Mouse (Mus musculus) kidney, embryonic 15.5 days (tissue): ENCODE results near the gene Col5a1. TPM values are rescaled to one million over a fixed set of nuclear protein-coding genes. Genes with fewer than 3 reads are reported as not detected.

Experiments
- ATAC-seq: fragments of 200-750 bp; cut with Nextera tagmentation; replicated peaks from 2 replicates; pipeline ENCODE4 v1.8.0; 2017; ENCODE audit warnings: moderate TSS enrichment; ENCODE audit not compliant: low FRiP score
- H3K27ac ChIP-seq: fragments of 300-500 bp; sonication (generic); 2 replicates; pipeline ENCODE4 v1.5.1; 2015; ENCODE audit warnings: mild to moderate bottlenecking, inconsistent platforms
- H3K27me3 ChIP-seq: fragments of 300-500 bp; sonication (generic); 2 replicates; pipeline ENCODE4 v1.6.1; 2015; ENCODE audit warnings: inconsistent platforms
- H3K36me3 ChIP-seq: fragments of 300-500 bp; sonication (generic); 2 replicates; pipeline ENCODE4 v1.6.1; 2015; ENCODE audit warnings: inconsistent platforms
- H3K4me1 ChIP-seq: fragments of 300-500 bp; sonication (generic); 2 replicates; pipeline ENCODE4 v1.6.1; 2015; ENCODE audit warnings: inconsistent platforms
- H3K4me2 ChIP-seq: fragments of 300-500 bp; sonication (generic); 2 replicates; pipeline ENCODE4 v1.6.1; 2015; ENCODE audit warnings: moderate library complexity, mild to moderate bottlenecking, inconsistent platforms
- H3K4me3 ChIP-seq: fragments of 300-500 bp; sonication (generic); replicated peaks from 2 replicates; pipeline ENCODE4 v1.5.1; 2015; ENCODE audit warnings: mild to moderate bottlenecking, inconsistent platforms
- H3K9ac ChIP-seq: fragments of 300-500 bp; sonication (generic); 2 replicates; pipeline ENCODE4 v1.6.1; 2015; ENCODE audit warnings: mild to moderate bottlenecking, inconsistent platforms
- H3K9me3 ChIP-seq: fragments of 300-500 bp; sonication (generic); replicated peaks from 2 replicates; pipeline ENCODE4 v1.6.1; 2016; ENCODE audit warnings: inconsistent platforms
- WGBS: fragments of 180-500 bp; shearing (Covaris S2); methylation state at CpG from one replicate; pipeline ENCODE4 v1.1.7; 2015; ENCODE audit warnings: mixed read lengths; 5-methylcytosine and 5-hydroxymethylcytosine counted together
- polyA plus RNA-seq: library from polyadenylated mRNA; unstranded; fragments of >200 nt; fragmentation: Nextera tagmentation; extraction: Ambion mirVana; gene quantifications from 2 replicates; pipeline ENCODE4 v1.2.1, GENCODE M21; 2015

The Col5a1 gene
- polyA plus RNA-seq, 1 experiment from 2014 or later, result 62.1 TPM

DNA sequence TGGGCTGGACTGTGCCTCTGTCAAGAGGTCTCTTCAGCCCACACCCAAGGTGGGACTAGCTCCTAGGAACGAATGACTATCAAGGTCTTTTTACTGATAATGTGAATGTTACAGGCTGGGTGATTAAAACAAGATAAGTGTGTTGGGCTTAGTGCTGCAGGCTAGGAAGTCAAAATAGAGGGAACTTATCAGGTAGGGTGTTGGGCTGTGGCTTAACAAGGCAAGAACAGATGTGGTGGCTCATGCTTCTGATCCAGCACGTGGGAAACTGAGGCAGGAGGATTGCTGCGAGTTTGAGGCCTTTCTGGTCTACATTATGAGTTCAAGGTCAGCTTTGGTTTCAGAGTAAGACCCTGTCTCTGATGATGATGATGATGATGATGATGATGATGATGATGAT lies 128.6 kb downstream of the Col5a1 start:
- Histone ChIP-seq H3K9me3 (no peaks in the 10 kb centered on the region), H3K27me3 (no peaks in the 10 kb centered on the region), H3K9ac (no peak overlapping the region), H3K4me1 (no peaks in the 10 kb centered on the region), H3K4me3 (no peak overlapping the region), H3K4me2 (no peak overlapping the region), H3K27ac (no peak overlapping the region), H3K36me3 (peaks cover 62% of the 10 kb centered on the region)
- WGBS, result 94% methylated on average over 3 of the region's 3 CpGs
- no peak for ATAC-seq

- Histone ChIP-seq H3K4me1 (0 out of 2 replicates have a peak, but pooled peaks cover 3% of the 10 kb centered on the region), H3K9me3 (no peaks in the 10 kb centered on the region), H3K4me3 (no peak overlapping the region), H3K9ac (no peak overlapping the region), H3K27ac (no peak overlapping the region), H3K27me3 (no peaks in the 10 kb centered on the region), H3K4me2 (no peak overlapping the region), H3K36me3 (peaks cover 56% of the 10 kb centered on the region)
- WGBS, result 79% methylated on average over 6 of the region's 6 CpGs
- ATAC-seq, result no peak
Observed at GRCm38 (mm10) chr2:28024416-28024815, 138.2 kb downstream of the Col5a1 start.

GRCm38 (mm10) chr2:28025776-28026175 lies 139.6 kb downstream of the Col5a1 start:
- WGBS, result 70% methylated on average over 4 of the region's 4 CpGs
- H3K36me3 ChIP-seq, result peaks cover 61% of the 10 kb centered on the region
- ATAC-seq, result no peak

DNA sequence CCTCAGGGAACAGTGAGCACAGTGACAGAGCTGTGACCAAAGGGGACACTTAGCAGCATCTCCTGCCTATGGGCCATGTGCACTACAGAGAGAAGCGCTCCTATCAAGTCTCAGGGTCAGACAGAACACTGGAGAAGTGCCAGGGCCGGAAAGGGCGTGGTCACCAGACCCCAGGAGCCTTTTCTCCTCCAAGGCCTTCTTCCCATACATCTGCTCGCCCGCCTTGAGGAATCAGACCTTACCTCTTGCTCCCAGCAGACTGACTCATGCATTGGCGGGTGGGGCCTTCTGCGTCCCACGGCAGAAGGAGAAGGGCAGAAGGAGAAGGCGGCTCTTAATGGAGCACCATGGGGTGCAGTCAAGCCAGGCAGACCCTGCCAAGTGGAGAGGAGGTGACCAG lies 145.6 kb downstream of the Col5a1 start:
- 0 out of 2 replicates have a peak, but pooled peaks cover under 1% of the 10 kb centered on the region for H3K4me1 ChIP-seq
- H3K36me3 ChIP-seq, result peaks cover 53% of the 10 kb centered on the region
- 67% methylated on average over 9 of the region's 9 CpGs for WGBS
- no peak overlapping the region for H3K4me2 ChIP-seq
- ATAC-seq, result no peak
- H3K9ac ChIP-seq, result no peak overlapping the region
- no peaks in the 10 kb centered on the region for H3K9me3 ChIP-seq
- no peak overlapping the region for H3K27ac ChIP-seq
- no peaks in the 10 kb centered on the region for H3K27me3 ChIP-seq
- H3K4me3 ChIP-seq, result no peak overlapping the region

More at GRCm38 (mm10) chr2:28025776-28026175, 139.6 kb downstream of the Col5a1 start:
- H3K4me3 ChIP-seq, result no peak overlapping the region
- 0 out of 2 replicates have a peak, but pooled peaks cover 3% of the 10 kb centered on the region for H3K4me1 ChIP-seq
- no peak overlapping the region for H3K9ac ChIP-seq
- H3K9me3 ChIP-seq, result no peaks in the 10 kb centered on the region
- H3K4me2 ChIP-seq, result no peak overlapping the region
- H3K27ac ChIP-seq, result no peak overlapping the region
- H3K27me3 ChIP-seq, result no peaks in the 10 kb centered on the region

- Histone ChIP-seq H3K4me3 (no peak overlapping the region), H3K27ac (no peak overlapping the region), H3K4me2 (no peak overlapping the region), H3K27me3 (no peaks in the 10 kb centered on the region), H3K4me1 (0 out of 2 replicates have a peak, but pooled peaks cover 5% of the 10 kb centered on the region), H3K36me3 (peaks cover 52% of the 10 kb centered on the region), H3K9me3 (no peaks in the 10 kb centered on the region), H3K9ac (no peak overlapping the region)
- WGBS, result 83% methylated on average over 11 of the region's 11 CpGs
- ATAC-seq, result no peak
Observed at GRCm38 (mm10) chr2:28032469-28032868, 146.2 kb downstream of the Col5a1 start.

DNA sequence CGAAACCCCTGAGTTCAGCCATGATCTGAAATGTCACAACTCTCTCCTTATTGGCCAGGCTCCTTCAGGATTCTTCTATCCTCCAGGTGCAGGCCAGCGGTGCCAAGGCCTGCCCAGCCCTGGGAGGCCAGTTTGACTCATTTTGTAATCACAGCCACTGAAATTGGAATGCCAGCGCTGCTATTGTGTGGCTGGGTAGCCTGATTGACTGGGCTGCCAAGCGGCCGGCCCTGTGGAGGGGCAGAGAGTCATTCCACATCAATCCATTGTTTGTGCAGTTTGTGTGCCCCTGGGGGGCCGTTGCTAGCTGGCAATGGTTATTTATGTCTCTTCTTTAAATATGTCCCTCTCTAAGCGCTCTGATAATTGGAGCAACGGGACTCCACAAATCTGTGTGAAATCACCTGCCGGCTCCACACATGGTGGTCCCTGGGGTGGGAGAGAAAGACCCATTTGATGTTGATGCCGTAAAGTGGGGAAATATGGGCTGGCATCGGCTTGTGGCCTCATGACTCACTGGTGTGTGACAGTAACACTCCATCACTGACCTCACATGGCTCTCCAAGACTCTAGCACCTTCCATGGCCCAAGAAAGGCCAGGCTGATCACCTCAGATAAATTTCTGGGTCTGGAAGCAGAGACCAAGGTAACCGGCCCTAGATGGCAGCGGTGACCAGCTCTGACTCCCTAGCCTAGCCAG lies 147.9 kb downstream of the Col5a1 start:
- H3K4me2 ChIP-seq, result no peak overlapping the region
- peaks cover 12% of the 10 kb centered on the region; the same call in 1 of the 2 replicates for H3K4me1 ChIP-seq
- H3K9ac ChIP-seq, result no peak overlapping the region
- H3K4me3 ChIP-seq, result no peak overlapping the region
- no peaks in the 10 kb centered on the region for H3K9me3 ChIP-seq
- no peak for ATAC-seq
- 71% methylated on average over 13 of the region's 13 CpGs for WGBS
- no peak overlapping the region for H3K27ac ChIP-seq
- H3K36me3 ChIP-seq, result peaks cover 46% of the 10 kb centered on the region
- H3K27me3 ChIP-seq, result no peaks in the 10 kb centered on the region

- no peaks in the 10 kb centered on the region for H3K9me3 ChIP-seq
- H3K27ac ChIP-seq, result no peak overlapping the region
- H3K27me3 ChIP-seq, result no peaks in the 10 kb centered on the region
- H3K4me2 ChIP-seq, result no peak overlapping the region
- no peak overlapping the region for H3K9ac ChIP-seq
- ATAC-seq, result no peak
- H3K36me3 ChIP-seq, result peaks cover 21% of the 10 kb centered on the region
- 89% methylated on average over 13 of the region's 13 CpGs for WGBS
- peaks cover 12% of the 10 kb centered on the region; the same call in 1 of the 2 replicates for H3K4me1 ChIP-seq
- no peak overlapping the region for H3K4me3 ChIP-seq
Observed at GRCm38 (mm10) chr2:28036788-28037187, 150.6 kb downstream of the Col5a1 start.

DNA sequence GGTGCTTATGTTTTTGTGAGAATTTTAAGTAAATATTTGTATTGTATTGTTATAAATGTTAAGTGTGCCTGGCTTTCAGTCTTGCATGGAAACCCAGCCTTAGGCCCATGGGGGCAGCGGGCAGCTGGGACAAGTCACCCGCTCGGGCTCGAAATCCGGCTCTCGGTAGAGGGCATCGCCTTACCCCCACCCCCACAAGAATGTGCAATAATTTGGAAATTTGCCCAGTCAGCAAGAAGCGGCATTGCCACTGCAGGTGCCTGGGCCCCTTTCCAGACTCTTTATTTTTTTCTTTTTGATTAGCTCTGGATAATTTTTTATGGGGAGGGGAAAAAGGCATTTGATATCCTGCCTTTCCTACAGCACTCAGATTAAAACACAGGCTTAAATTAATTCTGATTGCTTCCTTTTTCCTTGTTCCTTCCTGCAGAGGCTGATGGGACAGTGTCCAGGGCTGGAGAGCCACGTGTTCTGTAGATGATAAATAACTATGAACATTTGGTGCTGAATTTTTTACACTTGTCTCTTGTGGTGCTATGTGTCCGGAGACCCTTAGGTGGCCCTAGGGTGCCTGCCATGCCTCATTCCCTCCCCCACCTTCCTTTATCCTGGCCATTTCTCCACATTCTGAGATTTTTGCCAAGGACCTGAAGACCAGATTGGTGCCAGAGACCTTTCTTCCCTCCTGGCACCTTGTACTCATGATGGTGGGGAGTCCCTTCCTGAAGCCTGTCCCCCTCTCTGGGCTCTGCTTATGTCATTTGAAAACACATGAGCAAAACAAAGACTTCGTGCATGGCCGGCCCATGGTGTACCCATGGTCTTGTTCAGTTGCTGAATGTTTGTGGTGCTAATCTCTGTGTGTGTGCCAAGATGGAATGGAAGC lies 151.5 kb downstream of the Col5a1 start:
- H3K4me2 ChIP-seq, result no peak overlapping the region
- H3K27ac ChIP-seq, result peak overlapping the region; percentile 41; the same call in 1 of the 2 replicates
- H3K4me3 ChIP-seq, result no peak overlapping the region
- H3K36me3 ChIP-seq, result peaks cover 17% of the 10 kb centered on the region
- no peaks in the 10 kb centered on the region for H3K9me3 ChIP-seq
- whole genome bisulfite sequencing, result 62% methylated on average over 12 of the region's 12 CpGs
- peaks cover 12% of the 10 kb centered on the region; the same call in 1 of the 2 replicates for H3K4me1 ChIP-seq
- no peak for ATAC-seq
- H3K9ac ChIP-seq, result no peak overlapping the region
- no peaks in the 10 kb centered on the region for H3K27me3 ChIP-seq

DNA sequence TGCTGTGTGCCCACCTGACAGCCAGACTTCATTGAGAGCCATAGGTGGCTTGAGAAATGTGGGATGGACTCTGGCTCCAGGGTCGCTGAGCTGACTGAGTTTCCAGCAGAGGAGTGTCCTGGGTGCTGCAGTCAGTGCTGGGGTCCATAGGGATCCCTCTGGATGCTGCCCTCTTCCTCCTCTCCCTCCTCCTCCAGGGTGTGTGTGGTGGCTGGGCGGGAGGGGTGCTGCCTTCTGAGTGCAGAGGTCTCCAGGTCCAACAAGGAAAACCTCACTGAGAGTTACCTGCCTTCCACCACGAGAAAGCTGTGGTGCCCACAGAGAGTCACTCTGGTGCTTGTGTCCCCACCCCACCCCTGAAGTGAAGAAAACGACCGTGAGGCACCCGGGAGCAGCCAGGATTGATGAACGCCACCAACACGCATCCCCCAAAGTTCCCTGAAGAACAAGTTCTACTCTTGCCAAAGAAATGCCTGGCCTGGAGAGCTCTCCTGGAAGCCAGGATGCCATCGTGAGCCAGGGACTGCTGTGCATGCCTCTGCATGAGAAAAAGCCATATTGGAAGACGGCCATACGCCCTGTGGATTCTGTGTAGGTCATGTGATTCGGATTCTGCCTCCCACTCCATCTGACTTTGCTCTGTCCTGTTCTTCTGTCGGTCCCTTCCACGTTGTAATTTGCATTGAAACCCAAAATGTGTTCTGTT lies 152.3 kb downstream of the Col5a1 start:
- H3K36me3 ChIP-seq, result peaks cover 15% of the 10 kb centered on the region
- peak overlapping the region; percentile 41; the same call in 1 of the 2 replicates for H3K27ac ChIP-seq
- 85% methylated on average over 14 of the region's 14 CpGs for WGBS
- H3K4me2 ChIP-seq, result no peak overlapping the region
- ATAC-seq, result no peak
- H3K27me3 ChIP-seq, result no peaks in the 10 kb centered on the region
- no peak overlapping the region for H3K9ac ChIP-seq
- no peaks in the 10 kb centered on the region for H3K9me3 ChIP-seq
- H3K4me3 ChIP-seq, result no peak overlapping the region
- peaks cover 12% of the 10 kb centered on the region; the same call in 1 of the 2 replicates for H3K4me1 ChIP-seq

DNA sequence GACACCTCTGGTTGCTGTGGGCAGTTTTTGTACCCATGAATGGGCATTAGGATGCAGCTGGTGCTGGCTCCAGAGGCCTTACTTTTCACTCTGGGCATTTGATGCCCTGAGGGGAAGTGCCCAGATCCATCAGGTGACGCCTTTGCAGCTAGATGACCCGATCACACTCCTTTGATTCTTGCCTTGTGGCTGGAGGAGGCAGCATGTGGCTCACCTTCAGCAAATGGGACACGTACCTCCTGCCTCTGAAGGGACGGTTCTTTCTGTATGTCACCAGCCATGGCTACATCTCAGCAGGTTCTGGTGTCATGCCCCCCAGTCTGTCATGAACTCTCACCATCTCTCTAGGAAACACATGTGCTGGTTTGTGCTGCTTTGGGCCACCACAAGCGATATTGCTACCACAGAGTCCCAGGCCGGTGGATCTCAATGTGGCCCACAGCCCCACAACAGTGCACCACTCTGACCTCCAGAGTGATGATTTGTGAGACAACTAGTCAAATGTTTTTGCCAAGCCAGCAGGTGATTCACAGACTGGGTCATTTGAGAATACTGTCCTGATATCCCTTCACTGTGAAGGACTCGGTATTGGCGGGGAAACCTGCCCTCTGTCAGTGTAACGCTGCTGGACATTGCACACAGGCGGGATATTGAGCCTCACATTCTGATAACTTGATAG lies 153.6 kb downstream of the Col5a1 start:
- peaks cover 12% of the 10 kb centered on the region; the same call in 1 of the 2 replicates for H3K4me1 ChIP-seq
- WGBS, result 90% methylated on average over 10 of the region's 10 CpGs
- no peaks in the 10 kb centered on the region for H3K27me3 ChIP-seq
- H3K4me2 ChIP-seq, result no peak overlapping the region
- no peak overlapping the region for H3K4me3 ChIP-seq
- H3K36me3 ChIP-seq, result peaks cover 15% of the 10 kb centered on the region
- no peaks in the 10 kb centered on the region for H3K9me3 ChIP-seq
- no peak overlapping the region for H3K9ac ChIP-seq
- ATAC-seq, result no peak
- H3K27ac ChIP-seq, result no peak overlapping the region

DNA sequence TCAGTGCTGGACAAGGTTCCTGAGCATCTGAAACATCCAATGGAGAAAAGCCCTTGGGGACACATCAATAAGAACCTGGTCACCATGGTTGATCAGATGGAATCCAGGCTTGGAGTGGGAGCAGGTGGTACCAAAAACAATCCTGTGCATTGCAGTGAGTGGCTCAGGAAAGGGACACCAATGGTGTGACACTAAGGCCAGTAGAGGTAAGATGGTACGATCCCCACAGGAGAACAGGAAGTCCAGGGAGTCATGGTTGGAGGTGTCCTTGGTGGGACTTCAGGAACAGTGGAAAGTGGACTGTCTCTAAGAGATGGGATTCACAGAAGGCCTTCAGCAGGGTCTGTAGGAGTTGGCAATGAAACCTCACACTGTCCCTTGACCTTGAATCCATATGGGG lies 154.2 kb downstream of the Col5a1 start:
- H3K27me3 ChIP-seq, result no peaks in the 10 kb centered on the region
- peaks cover 12% of the 10 kb centered on the region; the same call in 1 of the 2 replicates for H3K4me1 ChIP-seq
- H3K36me3 ChIP-seq, result peaks cover 15% of the 10 kb centered on the region
- H3K4me2 ChIP-seq, result no peak overlapping the region
- H3K9ac ChIP-seq, result no peak overlapping the region
- 96% methylated on average over 1 of the region's 1 CpGs for WGBS
- ATAC-seq, result no peak
- H3K9me3 ChIP-seq, result no peaks in the 10 kb centered on the region
- no peak overlapping the region for H3K27ac ChIP-seq
- no peak overlapping the region for H3K4me3 ChIP-seq
